8 mouse cellular contexts compared by ENCODE assay signal in the genomic region with DNA sequence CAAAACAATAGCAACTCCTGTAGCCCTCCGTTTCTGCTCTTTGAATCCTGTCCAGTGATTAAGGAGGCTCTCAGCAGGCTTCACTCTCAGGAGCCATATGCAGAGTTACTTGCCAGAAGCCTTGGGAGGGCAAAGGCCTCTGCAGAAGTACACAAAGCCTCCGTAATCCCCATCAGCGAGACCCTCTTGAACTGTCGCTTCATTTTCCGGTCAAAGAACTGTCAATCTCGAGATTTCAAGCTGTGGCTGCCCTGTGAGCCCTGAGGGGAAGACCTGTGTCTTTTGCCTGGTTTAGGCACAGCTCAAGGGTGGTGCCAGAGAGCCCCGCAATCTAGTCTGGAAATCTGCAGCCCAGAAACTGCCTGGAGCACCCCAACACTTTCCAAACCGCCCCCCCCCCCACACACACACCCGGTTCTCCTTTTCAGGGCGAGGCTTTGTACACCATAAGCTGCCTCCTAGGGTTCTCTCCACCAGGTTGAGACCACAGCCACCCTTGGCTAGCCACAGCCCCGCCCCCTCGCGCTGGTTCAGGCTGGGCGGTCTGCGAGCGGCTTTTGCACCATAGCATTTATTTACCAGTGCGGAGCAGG. TPM values are rescaled to one million over a fixed set of nuclear protein-coding genes. Genes with fewer than 3 reads are reported as not detected.
A peak's percentile ranks its signal among the peaks of the same experiment; 100 is the strongest.
DNase-seq lines count a peak whose midpoint lies in the region; ATAC-seq and TF ChIP-seq lines count a peak whose summit lies in the region.

No protein-coding gene starts in this region.

- under 1% methylated on average over 17 of the region's 17 CpGs for WGBS in hindbrain, embryonic 11.5 days
- 1% methylated on average over 17 of the region's 17 CpGs for WGBS in liver, embryonic 14.5 days (ENCODE audit: insufficient replicate concordance)

- peak overlapping the region; percentile 13; the same call in 1 of the 2 replicates for H3K9ac ChIP-seq in hindbrain, embryonic 11.5 days (ENCODE audit: low read depth, low read length)
- peak overlapping the region; percentile 23 for H3K9ac ChIP-seq in liver, embryonic 14.5 days (replicated peaks)

- 0 out of 2 replicates have a peak, but pooled peaks cover 3% of the 10 kb centered on the region for H3K4me1 ChIP-seq in hindbrain, embryonic 11.5 days (replicated peaks; ENCODE audit: control insufficient read depth, insufficient read depth, low read length)
- H3K4me1 ChIP-seq in liver, embryonic 14.5 days (replicated peaks; ENCODE audit: control insufficient read depth in 2 of 2, insufficient read depth in 2 of 2, low read length in 1 of 2): peaks cover 17 to 36% of the 10 kb centered on the region in 2 experiments

- H3K27ac ChIP-seq in hindbrain, embryonic 11.5 days (ENCODE audit: low read depth, low read length): peak overlapping the region; percentile 37; the same call in 1 of the 2 replicates
- H3K27ac ChIP-seq in liver, embryonic 14.5 days: no peak overlapping the region

- peaks cover 11% of the 10 kb centered on the region for H3K27me3 ChIP-seq in hindbrain, embryonic 11.5 days (ENCODE audit: control insufficient read depth, insufficient read depth, low read length)
- H3K27me3 ChIP-seq in liver, embryonic 14.5 days (ENCODE audit: control insufficient read depth, insufficient read depth, low read length): peaks cover 42% of the 10 kb centered on the region

- H3K9me3 ChIP-seq in hindbrain, embryonic 11.5 days (ENCODE audit: control insufficient read depth, low read length): no peaks in the 10 kb centered on the region
- no peaks in the 10 kb centered on the region for H3K9me3 ChIP-seq in liver, embryonic 14.5 days (ENCODE audit: control insufficient read depth, low read length)

- TF ChIP-seq CTCF in liver, embryonic 14.5 days (IDR thresholded peaks at IDR 0.05; ENCODE audit: low read depth): no peak

- no peak for TF ChIP-seq EP300 in liver, embryonic 14.5 days (IDR thresholded peaks at IDR 0.05; ENCODE audit: low read depth)

- no peak for ATAC-seq in hindbrain, embryonic 11.5 days (ENCODE audit: low FRiP score)
- ATAC-seq in liver, embryonic 14.5 days (ENCODE audit: insufficient read depth): no peak

- peak; percentile 34 for DNase-seq in ovary, adult 18-20 months (ENCODE audit: low spot score)
- DNase-seq in ovary, postnatal 14 days (ENCODE audit: low spot score): no peak
- peak; percentile 61 for DNase-seq in embryo, embryonic 9.5 days (ENCODE audit: extremely low spot score)
- DNase-seq in hindbrain, embryonic 11.5 days (ENCODE audit: low spot score): peak; percentile 73
- no peak for DNase-seq in liver, embryonic 14.5 days (ENCODE audit: low read depth in 3 of 3, low spot score in 3 of 3)
- peak; percentile 86 to 89 for DNase-seq in natural killer cell, adult 2 months (ENCODE audit: low spot score in 2 of 2)
- DNase-seq in thymus, postnatal 4 days: peak; percentile 69
- DNase-seq in layer of hippocampus, adult 11-12 months (ENCODE audit: low spot score): no peak

- H3K36me3 ChIP-seq in hindbrain, embryonic 11.5 days (ENCODE audit: control insufficient read depth, insufficient read depth, low read length): no peaks in the 10 kb centered on the region
- no peaks in the 10 kb centered on the region for H3K36me3 ChIP-seq in liver, embryonic 14.5 days (replicated peaks; ENCODE audit: control insufficient read depth, insufficient read depth, low read depth)

- peak overlapping the region; percentile 93 for H3K4me2 ChIP-seq in hindbrain, embryonic 11.5 days (replicated peaks; ENCODE audit: low read depth, low read length)
- H3K4me2 ChIP-seq in liver, embryonic 14.5 days (ENCODE audit: low read depth): peak overlapping the region; percentile 81

- peak overlapping the region; percentile 68 for H3K4me3 ChIP-seq in hindbrain, embryonic 11.5 days (ENCODE audit: low read depth, low read length)
- peak overlapping the region; percentile 51 to 66 for H3K4me3 ChIP-seq in liver, embryonic 14.5 days (ENCODE audit: insufficient read depth in 1 of 2, low read depth in 2 of 2, low read length in 2 of 2)

RNA-seq across cellular contexts. Expression of a gene that starts 2.1 kb away (rescaled TPM):
- 3.3 and 4.5 TPM in 2 replicates for polyA plus RNA-seq in hindbrain, embryonic 11.5 days (2014; fragmentation: Nextera tagmentation; extraction: Ambion mirVana)
- 1.4 and 2.0 TPM in 2 replicates for polyA plus RNA-seq in liver, embryonic 14.5 days (2012; rRNA removed)
- polyA plus RNA-seq in liver, embryonic 14.5 days (2014; fragmentation: Nextera tagmentation; extraction: Ambion mirVana): 2.1 and 2.5 TPM in 2 replicates

Comparison
In these comparisons a context has a peak if more than half of its experiments do, and no peak if none do; other contexts are left out.
1. DNase-seq: peak in ovary, adult 18-20 months (single experiment), embryo, embryonic 9.5 days (single experiment), hindbrain, embryonic 11.5 days (single experiment), natural killer cell, adult 2 months (2 of 2) and thymus, postnatal 4 days (single experiment); none in ovary, postnatal 14 days (single experiment), liver, embryonic 14.5 days (0 of 3) and layer of hippocampus, adult 11-12 months (single experiment).